Mouse (Mus musculus) urinary bladder, postnatal 25 days (tissue): Measurements from ENCODE around the gene Olfr340.
"Not testable (repeated sequence)": the region's sequence is repeated elsewhere in the genome, so short reads cannot be mapped to it uniquely, and the experiment has no call there.

Experiments used
- DNase-seq: peaks from one replicate; pipeline ENCODE4 v3.0.0; 2022; ENCODE audit warnings: low spot score

Gene Olfr340

DNA sequence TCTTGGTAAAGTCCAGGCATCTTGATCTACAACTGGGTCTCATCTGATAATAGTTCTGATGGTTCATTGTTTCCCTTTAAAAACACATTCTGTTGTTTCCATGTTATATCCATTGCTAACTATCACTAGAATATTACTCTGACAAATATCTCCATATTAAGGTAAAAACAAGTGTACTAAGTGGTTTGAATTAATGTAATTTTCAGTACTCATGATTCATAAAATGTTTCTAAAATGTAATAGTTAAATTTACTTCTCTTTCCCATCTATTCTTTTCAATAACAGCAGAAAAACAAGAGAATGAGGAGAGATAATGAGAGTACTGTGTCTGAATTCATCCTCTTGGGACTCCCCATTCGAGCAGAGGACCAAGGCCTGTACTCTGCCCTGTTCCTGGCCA lies at the start of gene Olfr340:
Olfr340 (plus strand) TSS at position 301 of the 400 bp plus-strand sequence.
- no peak for DNase-seq

DNA sequence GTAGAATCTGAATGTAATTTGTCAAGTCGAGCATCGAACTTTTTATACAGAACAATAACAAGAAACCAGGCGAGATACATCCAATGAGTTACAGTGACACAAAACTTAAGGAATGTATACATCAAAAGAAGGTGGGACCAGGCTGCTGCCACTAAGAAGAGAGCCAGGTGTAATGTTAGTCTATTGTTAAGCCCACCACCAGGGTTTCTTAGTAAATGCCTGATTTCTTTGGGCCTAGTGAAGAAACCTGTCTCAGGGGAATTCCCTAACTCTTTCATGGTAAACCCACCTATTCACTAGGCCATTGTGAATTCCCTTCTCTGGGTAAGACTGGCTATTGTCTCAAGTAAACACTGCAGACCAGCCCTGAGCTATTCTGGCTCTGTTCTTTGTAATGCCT lies 37.2 kb upstream of the Olfr340 start:
- DNase-seq, result not testable (repeated sequence)

DNA sequence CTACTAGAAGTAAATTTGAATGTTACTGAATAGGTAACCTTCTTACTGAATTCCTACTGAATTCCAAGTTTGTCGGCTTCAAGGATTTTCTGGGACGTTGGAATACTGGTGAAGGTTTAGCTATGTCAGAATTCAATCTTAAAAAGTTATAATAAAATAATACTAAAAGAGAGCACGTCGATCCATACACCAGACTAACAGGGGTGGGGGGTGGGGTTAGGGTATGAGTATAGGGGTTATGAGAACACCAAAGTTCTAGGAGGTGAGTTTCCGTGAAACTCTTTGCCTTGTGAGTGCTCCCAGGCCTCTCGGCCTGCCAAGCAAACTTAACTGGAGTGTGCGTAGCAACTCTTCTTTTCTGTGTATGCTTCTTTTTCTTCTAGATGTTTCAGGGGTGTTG lies 36.8 kb upstream of the Olfr340 start:
- DNase-seq, result not testable (repeated sequence)

DNA sequence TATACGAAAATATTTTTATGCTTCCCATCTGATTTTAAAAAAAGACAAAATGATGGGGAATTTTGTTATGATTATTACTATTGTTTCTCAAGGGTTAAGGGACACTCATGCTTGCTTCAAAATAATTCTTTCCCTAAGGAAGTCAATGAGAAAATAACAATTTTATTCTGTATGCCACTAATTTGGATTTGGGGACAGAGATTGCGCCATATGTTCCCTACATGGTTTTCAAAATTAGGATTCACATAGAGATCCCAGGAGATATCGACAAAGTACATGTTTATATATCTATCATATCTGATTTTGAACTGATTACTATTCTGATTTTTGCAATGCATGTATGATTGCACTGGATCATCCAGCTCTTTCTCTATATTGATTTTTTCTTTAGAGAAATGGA lies 33.7 kb upstream of the Olfr340 start, which contains the start of gene Olfr339:
Olfr339 (plus strand) TSS at position 301 of the 400 bp plus-strand sequence.
- DNase-seq, result no peak

DNA sequence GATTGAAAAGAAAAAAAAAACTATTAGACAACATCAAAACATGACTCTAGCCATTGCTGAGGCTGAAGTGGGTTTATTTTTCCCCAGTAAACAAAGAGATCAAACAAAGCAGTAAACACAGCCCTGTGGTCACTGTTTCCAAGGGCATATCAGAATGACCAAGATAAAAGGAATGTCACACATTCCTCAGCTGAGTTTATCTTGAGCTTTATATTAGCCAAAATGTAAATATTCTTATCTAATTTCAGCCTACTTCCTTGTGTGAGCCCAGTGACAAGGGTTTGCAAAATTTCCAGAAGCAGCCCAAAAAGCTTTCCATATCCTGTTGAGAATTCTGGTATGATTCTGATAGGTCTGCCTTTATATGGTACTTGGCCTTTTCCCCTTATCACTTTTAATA lies 21.2 kb downstream of the Olfr340 start:
- DNase-seq, result no peak

DNA sequence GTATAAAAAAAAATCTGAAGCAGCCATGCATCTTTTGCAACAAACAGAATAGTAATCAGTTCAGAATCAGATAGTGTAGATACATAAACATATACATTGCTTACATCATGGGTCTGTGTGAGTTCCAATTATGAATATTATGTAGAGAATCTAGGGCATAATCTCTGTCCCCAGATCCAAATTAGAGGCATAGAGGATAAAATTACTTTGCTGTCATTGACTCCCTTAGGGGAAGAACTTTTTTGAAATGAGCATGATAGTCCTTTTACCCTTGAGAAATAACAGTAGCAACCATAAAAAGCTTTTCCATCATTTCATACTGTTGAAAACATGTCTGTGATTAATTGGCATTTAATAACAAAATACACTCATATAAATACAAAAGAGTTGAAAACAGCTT lies 30.0 kb downstream of the Olfr340 start, which contains the start of gene Olfr341:
Olfr341 (minus strand) TSS at position 101 of the 400 bp plus-strand sequence.
- DNase-seq, result no peak
